Mouse (Mus musculus): ENCODE results near the gene Col17a1. TPM values are rescaled to one million over a fixed set of nuclear protein-coding genes. Genes with fewer than 3 reads are reported as not detected.

The Col17a1 gene
- total RNA-seq, 4 experiments from 2014 or later: 0.04 TPM; not detected in 3

- DNase-seq (ENCODE audit: low spot score in 2 of 2): no peak
Measured at GRCm38 (mm10) chr19:47668399-47668798, 23.5 kb downstream of the Col17a1 start.

- DNase-seq (ENCODE audit: low spot score in 2 of 2): no peak
Measured at GRCm38 (mm10) chr19:47667601-47668000, 24.3 kb downstream of the Col17a1 start.

GRCm38 (mm10) chr19:47659765-47660408 is 32.0 kb downstream of the Col17a1 start:
- no peak for DNase-seq (ENCODE audit: low spot score in 2 of 2)

GRCm38 (mm10) chr19:47658914-47659535 is 32.9 kb downstream of the Col17a1 start:
- DNase-seq (ENCODE audit: low spot score in 2 of 2): peak in 1 of 2 experiments; percentile 31

GRCm38 (mm10) chr19:47654896-47655295 is 37.0 kb downstream of the Col17a1 start:
- no peak for DNase-seq (ENCODE audit: low spot score in 2 of 2)

- DNase-seq (ENCODE audit: low spot score in 2 of 2): no peak
Measured at GRCm38 (mm10) chr19:47653173-47653572, 38.7 kb downstream of the Col17a1 start.

- DNase-seq (ENCODE audit: low spot score in 2 of 2): no peak
Measured at GRCm38 (mm10) chr19:47652255-47652654, 39.6 kb downstream of the Col17a1 start.

- DNase-seq (ENCODE audit: low spot score in 2 of 2): no peak
Measured at GRCm38 (mm10) chr19:47651160-47651480, 40.8 kb downstream of the Col17a1 start.

- no peak for DNase-seq (ENCODE audit: low spot score in 2 of 2)
Measured at GRCm38 (mm10) chr19:47650366-47651159, 41.3 kb downstream of the Col17a1 start.

- no peak for DNase-seq (ENCODE audit: low spot score in 2 of 2)
Measured at GRCm38 (mm10) chr19:47649071-47649470, 42.8 kb downstream of the Col17a1 start.

- no peak for DNase-seq (ENCODE audit: low spot score in 2 of 2)
Measured at GRCm38 (mm10) chr19:47646508-47647120, 45.3 kb downstream of the Col17a1 start.

GRCm38 (mm10) chr19:47645583-47645982 is 46.3 kb downstream of the Col17a1 start:
- no peak for DNase-seq (ENCODE audit: low spot score in 2 of 2)

GRCm38 (mm10) chr19:47643910-47644309 is 48.0 kb downstream of the Col17a1 start:
- DNase-seq (ENCODE audit: low spot score in 2 of 2): no peak

- DNase-seq (ENCODE audit: low spot score in 2 of 2): no peak
Measured at GRCm38 (mm10) chr19:47635380-47635779, 56.5 kb downstream of the Col17a1 start.

GRCm38 (mm10) chr19:47631799-47632198 is 60.1 kb downstream of the Col17a1 start:
- no peak for DNase-seq (ENCODE audit: low spot score in 2 of 2)

GRCm38 (mm10) chr19:47630381-47630780 is 61.5 kb downstream of the Col17a1 start:
- no peak for DNase-seq (ENCODE audit: low spot score in 2 of 2)

GRCm38 (mm10) chr19:47629068-47629467 is 62.8 kb downstream of the Col17a1 start:
- no peak for DNase-seq (ENCODE audit: low spot score in 2 of 2)

- no peak for DNase-seq (ENCODE audit: low spot score in 2 of 2)
Measured at GRCm38 (mm10) chr19:47627450-47627849, 64.4 kb downstream of the Col17a1 start.

- no peak for DNase-seq (ENCODE audit: low spot score in 2 of 2)
Measured at GRCm38 (mm10) chr19:47624940-47625711, 66.8 kb downstream of the Col17a1 start.

- DNase-seq (ENCODE audit: low spot score in 2 of 2): no peak
Measured at GRCm38 (mm10) chr19:47621478-47621877, 70.4 kb downstream of the Col17a1 start.

GRCm38 (mm10) chr19:47613442-47613841 is 78.5 kb downstream of the Col17a1 start:
- DNase-seq (ENCODE audit: low spot score in 2 of 2): no peak

All from gastrocnemius, adult 8-10 months (tissue).